Mouse (Mus musculus) megakaryocyte, embryonic 14.5 days (primary cell): ENCODE data around the gene Plxnd1. TPM values are rescaled to one million over a fixed set of nuclear protein-coding genes. Genes with fewer than 3 reads are reported as not detected.

Experiments used
- H3K27me3 ChIP-seq: replicated peaks from 2 replicates; pipeline ENCODE3; 2012; ENCODE audit warnings: inconsistent platforms
- H3K36me3 ChIP-seq: replicated peaks from 2 replicates; pipeline ENCODE3; 2012; ENCODE audit warnings: low read length, inconsistent platforms, mixed read lengths
- H3K4me1 ChIP-seq: 2 replicates; pipeline ENCODE4 v1.6.1; 2012; ENCODE audit warnings: inconsistent platforms
- H3K4me3 ChIP-seq: replicated peaks from 2 replicates; pipeline ENCODE3; 2012; ENCODE audit warnings: moderate library complexity, mild to moderate bottlenecking, inconsistent platforms
- H3K9me3 ChIP-seq: 2 replicates; pipeline ENCODE4 v1.6.1; 2012; ENCODE audit warnings: inconsistent platforms
- FLI1 ChIP-seq: IDR thresholded peaks from 2 replicates; pipeline ENCODE4 v1.6.1; 2012; ENCODE audit warnings: low read length, inconsistent platforms, mixed read lengths
- GATA1 ChIP-seq: IDR thresholded peaks from 3 replicates; pipeline ENCODE4 v1.6.1; 2012; ENCODE audit warnings: mixed read lengths, low read length, inconsistent platforms, borderline replicate concordance
- polyA plus RNA-seq: library from polyadenylated mRNA; stranded (reverse); fragments of >175 nt; gene quantifications from 2 replicates; pipeline ENCODE4 v1.2.3, GENCODE M21; 2012; ENCODE audit warnings: low replicate concordance; ENCODE audit not compliant: insufficient read depth

Plxnd1 gene
- polyA plus RNA-seq, 1 experiment: 14.9 TPM

- Histone ChIP-seq H3K4me3 (no peak overlapping the region), H3K4me1 (peaks cover 20% of the 10 kb centered on the region), H3K9me3 (no peaks in the 10 kb centered on the region), H3K27me3 (peaks cover 29% of the 10 kb centered on the region), H3K36me3 (peaks cover 84% of the 10 kb centered on the region)
- TF ChIP-seq GATA1: no peak
- TF ChIP-seq FLI1: no peak
These were observed 34.5 kb downstream of the Plxnd1 start for GRCm38 (mm10) chr6:115960322-115960721.

DNA sequence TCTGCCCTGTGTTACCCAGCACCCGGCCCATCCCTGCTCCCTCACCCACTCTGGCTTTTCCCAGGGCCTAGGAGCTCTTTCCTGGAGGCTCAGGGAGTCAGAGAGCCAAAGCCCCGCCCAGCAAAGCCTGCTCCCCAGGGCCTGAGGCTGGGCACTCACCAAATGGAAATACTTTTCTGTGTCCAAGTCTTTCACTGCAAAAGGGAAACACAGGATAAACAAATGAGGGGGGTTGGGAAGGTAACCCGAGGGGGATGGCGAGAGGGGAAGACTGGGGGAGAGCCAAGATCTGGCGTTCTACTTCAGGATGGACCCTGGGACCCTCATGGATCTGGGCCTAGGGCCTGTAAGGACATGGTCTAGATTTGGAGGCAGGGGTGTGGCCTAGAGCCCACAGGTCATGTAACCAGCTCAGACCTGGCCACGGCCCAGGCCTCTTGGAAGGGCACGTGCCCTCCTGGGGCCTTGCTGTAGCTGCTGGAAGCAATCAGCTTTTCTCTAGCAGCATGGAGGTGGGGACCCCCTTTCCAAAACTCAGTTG is 35.6 kb downstream of the Plxnd1 start:
- H3K27me3 ChIP-seq: peaks cover 31% of the 10 kb centered on the region
- H3K9me3 ChIP-seq: no peaks in the 10 kb centered on the region
- TF ChIP-seq GATA1 (no peak), FLI1 (no peak)
- no peak overlapping the region for H3K4me3 ChIP-seq
- peaks cover 87% of the 10 kb centered on the region for H3K36me3 ChIP-seq
- H3K4me1 ChIP-seq: peaks cover 26% of the 10 kb centered on the region

DNA sequence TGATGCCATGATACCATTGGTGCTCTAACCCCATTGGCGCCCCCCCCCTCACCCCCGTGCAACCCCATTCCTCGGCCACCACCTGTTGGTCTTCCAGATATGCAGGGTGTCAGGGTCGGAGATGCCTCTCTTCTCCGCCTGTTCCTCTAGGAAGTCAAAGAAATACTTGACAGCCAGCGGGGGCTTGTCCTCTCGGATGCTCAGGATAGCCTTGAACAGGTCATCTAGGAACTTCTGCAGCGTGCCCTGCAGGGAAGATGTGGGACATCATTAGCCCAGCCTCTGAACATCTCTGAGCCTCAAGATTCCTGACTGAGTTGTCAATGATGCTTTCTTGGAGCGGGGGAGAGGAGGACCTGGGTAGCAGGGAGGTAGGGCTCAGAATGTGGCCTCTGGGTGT is 36.4 kb downstream of the Plxnd1 start:
- TF ChIP-seq FLI1: no peak
- no peak for TF ChIP-seq GATA1
- peaks cover 31% of the 10 kb centered on the region for H3K4me1 ChIP-seq
- no peak overlapping the region for H3K4me3 ChIP-seq
- H3K36me3 ChIP-seq: peaks cover 79% of the 10 kb centered on the region
- H3K9me3 ChIP-seq: no peaks in the 10 kb centered on the region
- peaks cover 26% of the 10 kb centered on the region for H3K27me3 ChIP-seq

GRCm38 (mm10) chr6:115957681-115958080 is 37.1 kb downstream of the Plxnd1 start:
- H3K4me3 ChIP-seq: no peak overlapping the region
- H3K27me3 ChIP-seq: peaks cover 28% of the 10 kb centered on the region
- peaks cover 72% of the 10 kb centered on the region for H3K36me3 ChIP-seq
- TF ChIP-seq FLI1: no peak
- TF ChIP-seq GATA1: no peak
- H3K4me1 ChIP-seq: peaks cover 31% of the 10 kb centered on the region
- H3K9me3 ChIP-seq: no peaks in the 10 kb centered on the region

DNA sequence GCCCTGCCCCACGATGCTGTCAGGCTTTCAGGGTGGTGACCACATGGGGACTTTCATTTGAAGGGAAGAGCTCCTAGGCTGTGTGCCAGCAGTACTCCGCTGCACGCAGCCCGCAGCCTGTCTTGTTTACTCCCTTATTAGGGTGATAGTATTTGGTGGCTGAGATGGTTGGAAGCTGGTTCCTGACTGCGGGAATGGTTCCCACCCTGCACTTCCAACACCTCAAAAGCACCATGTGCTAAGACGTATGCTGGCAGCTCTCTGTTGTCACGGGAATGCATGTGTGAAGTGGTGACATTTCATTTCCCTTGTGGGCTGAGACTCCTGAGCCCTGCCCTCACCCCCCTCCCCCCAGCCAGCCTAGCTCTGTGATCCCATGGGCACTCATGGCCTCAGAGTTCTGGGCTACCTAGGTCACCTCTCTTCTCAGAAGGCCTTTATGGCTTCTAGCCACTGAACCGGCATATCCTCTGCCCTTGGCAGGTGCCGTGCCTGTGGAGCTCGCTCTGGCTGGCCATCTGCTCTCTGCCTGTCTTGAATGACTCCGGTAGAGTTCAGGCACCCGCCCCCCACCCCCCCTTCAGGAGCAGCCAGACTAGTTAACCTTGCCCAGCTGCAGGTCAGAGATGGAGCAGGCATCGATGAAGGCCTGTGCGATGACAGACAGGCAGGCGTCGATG is 37.7 kb downstream of the Plxnd1 start:
- peaks cover 4% of the 10 kb centered on the region for H3K9me3 ChIP-seq
- H3K4me1 ChIP-seq: peaks cover 28% of the 10 kb centered on the region
- H3K27me3 ChIP-seq: peaks cover 31% of the 10 kb centered on the region
- no peak overlapping the region for H3K4me3 ChIP-seq
- no peak for TF ChIP-seq FLI1
- no peak for TF ChIP-seq GATA1
- peaks cover 66% of the 10 kb centered on the region for H3K36me3 ChIP-seq

DNA sequence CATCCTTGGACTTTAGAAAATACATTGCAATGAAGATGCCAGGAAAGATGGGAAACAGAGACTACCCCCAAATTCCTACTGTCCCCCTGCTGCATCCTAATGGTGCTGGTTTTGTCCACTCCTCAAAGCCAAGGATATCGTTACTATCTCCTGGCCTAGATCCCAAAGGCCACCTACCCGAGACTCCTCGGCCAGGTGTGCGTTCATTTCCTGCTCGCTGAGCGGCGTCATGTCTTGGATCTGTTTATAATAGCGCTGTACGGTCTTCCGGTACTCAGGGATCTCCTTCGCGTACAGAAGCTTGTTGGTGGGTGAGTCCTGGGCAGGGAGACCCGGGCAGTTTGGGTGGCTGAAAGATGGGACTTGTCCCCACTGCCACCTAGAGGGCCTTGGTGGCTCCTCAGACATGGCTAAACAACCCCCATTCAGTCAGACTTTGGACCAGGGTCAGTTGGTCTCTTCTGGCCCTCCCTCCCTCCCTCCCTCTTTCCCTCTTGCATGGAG is 38.3 kb downstream of the Plxnd1 start:
- H3K9me3 ChIP-seq: peaks cover 9% of the 10 kb centered on the region
- TF ChIP-seq FLI1: no peak
- no peak for TF ChIP-seq GATA1

GRCm38 (mm10) chr6:115955664-115956063 is 39.1 kb downstream of the Plxnd1 start:
- H3K27me3 ChIP-seq: peaks cover 26% of the 10 kb centered on the region
- no peak for TF ChIP-seq FLI1
- TF ChIP-seq GATA1: no peak
- H3K4me3 ChIP-seq: no peak overlapping the region
- peaks cover 28% of the 10 kb centered on the region for H3K4me1 ChIP-seq
- peaks cover 53% of the 10 kb centered on the region for H3K36me3 ChIP-seq
- peaks cover 14% of the 10 kb centered on the region for H3K9me3 ChIP-seq

More for the DNA sequence above, 38.3 kb downstream of the Plxnd1 start:
- H3K36me3 ChIP-seq: peaks cover 60% of the 10 kb centered on the region
- peaks cover 31% of the 10 kb centered on the region for H3K27me3 ChIP-seq
- H3K4me1 ChIP-seq: peaks cover 28% of the 10 kb centered on the region
- H3K4me3 ChIP-seq: no peak overlapping the region

DNA sequence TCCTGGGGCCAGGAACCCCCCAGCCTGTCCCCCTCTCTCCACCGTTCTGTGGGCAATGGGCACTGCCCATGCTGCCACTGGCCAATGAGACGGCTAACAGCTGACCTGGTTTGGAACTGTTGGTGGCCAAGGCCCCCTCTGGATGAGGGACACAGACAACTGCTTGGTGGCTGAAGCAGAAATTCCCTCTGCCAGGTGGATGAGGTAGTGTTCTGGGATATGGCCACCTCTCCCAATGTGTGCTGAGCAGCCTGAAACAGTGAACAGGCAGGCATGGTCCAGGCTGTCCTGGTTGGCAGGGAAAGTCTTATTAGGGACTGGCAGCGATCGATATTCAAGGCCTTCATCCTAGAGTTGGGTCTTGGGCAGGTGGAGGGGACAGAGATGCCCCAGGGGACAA is 39.6 kb downstream of the Plxnd1 start:
- Histone ChIP-seq H3K4me3 (no peak overlapping the region), H3K9me3 (peaks cover 14% of the 10 kb centered on the region), H3K4me1 (peaks cover 33% of the 10 kb centered on the region), H3K36me3 (peaks cover 48% of the 10 kb centered on the region), H3K27me3 (peaks cover 25% of the 10 kb centered on the region)
- TF ChIP-seq FLI1: no peak
- TF ChIP-seq GATA1: no peak

DNA sequence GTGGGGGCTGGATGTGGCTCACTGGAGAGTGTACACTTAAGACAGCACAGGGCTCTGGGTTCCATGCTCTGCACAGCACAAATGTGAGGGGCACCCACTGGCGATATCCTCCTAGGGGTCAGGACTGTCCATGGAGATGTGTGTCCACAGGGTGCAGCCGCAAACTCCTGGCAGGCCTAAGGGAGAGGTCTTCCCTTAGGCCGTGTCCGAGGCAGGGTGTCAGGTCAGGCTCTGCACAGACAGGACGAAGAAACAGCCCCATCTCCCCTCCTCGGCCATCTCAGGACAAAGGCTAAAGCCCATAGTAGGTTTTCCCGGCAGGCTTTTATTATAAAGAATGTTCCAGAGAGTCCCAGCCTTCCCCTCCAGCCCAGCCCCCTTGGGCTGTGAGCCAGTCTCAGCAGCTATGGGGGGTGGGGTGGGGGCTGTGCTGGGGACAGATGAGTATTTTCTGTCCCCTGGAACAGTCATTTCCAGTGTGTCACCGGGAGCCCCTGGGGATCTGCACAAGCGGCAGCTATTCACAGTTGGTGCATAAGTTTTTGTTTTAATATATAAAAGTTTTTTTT is 40.2 kb downstream of the Plxnd1 start:
- Histone ChIP-seq H3K36me3 (peaks cover 42% of the 10 kb centered on the region), H3K4me1 (peaks cover 39% of the 10 kb centered on the region), H3K4me3 (no peak overlapping the region), H3K27me3 (peaks cover 28% of the 10 kb centered on the region), H3K9me3 (peaks cover 14% of the 10 kb centered on the region)
- TF ChIP-seq GATA1 (no peak), FLI1 (no peak)

DNA sequence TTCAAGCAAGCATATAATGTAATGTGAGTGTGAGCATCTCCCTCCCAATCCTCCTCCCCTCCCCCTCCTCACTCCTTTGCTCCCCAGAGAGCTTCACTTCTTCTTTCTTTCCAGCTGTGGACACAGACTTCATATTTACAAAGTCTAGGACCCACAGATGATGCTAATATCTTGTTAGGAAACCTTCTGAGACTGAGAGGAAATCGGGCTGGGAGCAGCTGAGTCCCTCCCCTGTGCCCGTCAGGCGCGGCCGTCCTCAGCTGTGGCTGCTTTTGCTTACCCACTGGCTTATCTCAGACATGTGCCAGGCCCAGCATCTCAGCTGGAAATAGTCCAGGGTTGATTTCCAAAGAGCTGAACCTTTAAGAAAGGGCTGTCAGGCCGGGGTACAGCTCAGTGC is 48.4 kb downstream of the Plxnd1 start:
- peaks cover 4% of the 10 kb centered on the region for H3K9me3 ChIP-seq
- peaks cover 52% of the 10 kb centered on the region for H3K27me3 ChIP-seq
- H3K4me1 ChIP-seq: peaks cover 82% of the 10 kb centered on the region
- TF ChIP-seq FLI1 (no peak), GATA1 (no peak)
- H3K4me3 ChIP-seq: no peak overlapping the region
- H3K36me3 ChIP-seq: no peaks in the 10 kb centered on the region

DNA sequence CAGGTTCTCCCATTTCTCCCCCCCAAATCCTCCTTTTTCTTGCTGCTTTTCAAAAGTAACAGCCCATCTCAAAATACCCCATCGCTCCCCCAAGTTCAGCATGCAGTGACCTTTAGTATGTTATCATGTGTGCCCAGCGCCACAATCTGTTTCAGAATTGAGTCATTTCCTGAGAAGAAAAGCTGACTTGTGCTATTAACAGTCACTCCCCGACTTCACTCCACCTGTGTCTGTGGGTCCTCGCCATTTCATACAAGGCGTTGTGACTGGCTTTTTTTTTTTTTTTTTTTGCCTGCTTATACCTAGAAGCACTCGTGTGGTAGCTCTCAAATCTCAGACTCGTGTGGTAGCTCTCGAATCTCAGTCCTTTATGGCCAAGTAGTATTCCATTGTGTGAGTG is 49.2 kb downstream of the Plxnd1 start:
- Histone ChIP-seq H3K27me3 (peaks cover 53% of the 10 kb centered on the region), H3K36me3 (no peaks in the 10 kb centered on the region), H3K9me3 (no peaks in the 10 kb centered on the region), H3K4me1 (peaks cover 89% of the 10 kb centered on the region), H3K4me3 (no peak overlapping the region)
- TF ChIP-seq GATA1 (no peak), FLI1 (no peak)
